Mouse (Mus musculus): ENCODE results near the gene Acsl6. TPM values are rescaled to one million over a fixed set of nuclear protein-coding genes. Genes with fewer than 3 reads are reported as not detected.

Gene Acsl6
- polyA plus RNA-seq, 1 experiment = 17.6 TPM

GRCm38 (mm10) chr11:54287821-54288453 lies 15.7 kb upstream of the Acsl6 start:
- Histone ChIP-seq H3K36me3 (ENCODE audit: control insufficient read depth, insufficient read depth) (no peaks in the 10 kb centered on the region), H3K79me2 (ENCODE audit: control insufficient read depth, insufficient read depth) (no peaks in the 10 kb centered on the region), H3ac (ENCODE audit: control insufficient read depth, insufficient read length) (no peak overlapping the region), H3K4me3 (no peak overlapping the region), H3K4me2 (ENCODE audit: low read depth) (no peak overlapping the region), H3K27me3 (ENCODE audit: control insufficient read depth, insufficient read depth, insufficient read length) (no peaks in the 10 kb centered on the region)
- TF ChIP-seq TCF3 (IDR thresholded peaks at IDR 0.05; ENCODE audit: insufficient read length, low read depth) (no peak), CEBPB (IDR thresholded peaks at IDR 0.05; ENCODE audit: insufficient read depth, poor library complexity, severe bottlenecking) (no peak), POLR2AphosphoS2 (IDR thresholded peaks at IDR 0.05; ENCODE audit: insufficient read length, low read depth) (no peak), USF1 (IDR thresholded peaks at IDR 0.05; ENCODE audit: low read depth) (no peak), MAX (IDR thresholded peaks at IDR 0.05; ENCODE audit: low read depth) (no peak), SRF (IDR thresholded peaks at IDR 0.05; ENCODE audit: control insufficient read depth, insufficient read length, low read depth) (no peak), E2F4 (IDR thresholded peaks at IDR 0.05; ENCODE audit: insufficient read depth) (no peak), TCF12 (IDR thresholded peaks at IDR 0.05; ENCODE audit: insufficient read depth, poor library complexity, severe bottlenecking) (no peak), POLR2A (IDR thresholded peaks at IDR 0.05; ENCODE audit: insufficient read length, low read depth) (no peak), MYOD1 (IDR thresholded peaks at IDR 0.05; ENCODE audit: control insufficient read depth in 1 of 3, insufficient read length in 2 of 3, low read depth in 2 of 3) (no peak), MYOG (IDR thresholded peaks at IDR 0.05; ENCODE audit: control insufficient read depth in 1 of 3, insufficient read depth in 1 of 3, insufficient read length in 2 of 3, low read depth in 2 of 3) (no peak), REST (IDR thresholded peaks at IDR 0.05; ENCODE audit: insufficient read depth, insufficient read length) (no peak)

GRCm38 (mm10) chr11:54292163-54292562 lies 11.4 kb upstream of the Acsl6 start:
- TF ChIP-seq USF1 (IDR thresholded peaks at IDR 0.05; ENCODE audit: low read depth) = no peak
- TF ChIP-seq E2F4 (IDR thresholded peaks at IDR 0.05; ENCODE audit: insufficient read depth) = no peak
- TF ChIP-seq MYOG (IDR thresholded peaks at IDR 0.05; ENCODE audit: control insufficient read depth in 1 of 3, insufficient read depth in 1 of 3, insufficient read length in 2 of 3, low read depth in 2 of 3) = no peak
- no peak for TF ChIP-seq REST (IDR thresholded peaks at IDR 0.05; ENCODE audit: insufficient read depth, insufficient read length)
- TF ChIP-seq POLR2AphosphoS2 (IDR thresholded peaks at IDR 0.05; ENCODE audit: insufficient read length, low read depth) = no peak
- no peak for TF ChIP-seq TCF3 (IDR thresholded peaks at IDR 0.05; ENCODE audit: insufficient read length, low read depth)
- H3K4me3 ChIP-seq = no peak overlapping the region
- no peaks in the 10 kb centered on the region for H3K27me3 ChIP-seq (ENCODE audit: control insufficient read depth, insufficient read depth, insufficient read length)

GRCm38 (mm10) chr11:54293980-54294807 lies 9.4 kb upstream of the Acsl6 start:
- no peak overlapping the region for H3ac ChIP-seq (ENCODE audit: control insufficient read depth, insufficient read length)
- no peak for TF ChIP-seq MYOG (IDR thresholded peaks at IDR 0.05; ENCODE audit: control insufficient read depth in 1 of 3, insufficient read depth in 1 of 3, insufficient read length in 2 of 3, low read depth in 2 of 3)
- no peak for TF ChIP-seq REST (IDR thresholded peaks at IDR 0.05; ENCODE audit: insufficient read depth, insufficient read length)
- no peak for TF ChIP-seq POLR2A (IDR thresholded peaks at IDR 0.05; ENCODE audit: insufficient read length, low read depth)
- TF ChIP-seq TCF12 (IDR thresholded peaks at IDR 0.05; ENCODE audit: insufficient read depth, poor library complexity, severe bottlenecking) = no peak
- TF ChIP-seq SRF (IDR thresholded peaks at IDR 0.05; ENCODE audit: control insufficient read depth, insufficient read length, low read depth) = no peak
- TF ChIP-seq E2F4 (IDR thresholded peaks at IDR 0.05; ENCODE audit: insufficient read depth) = no peak
- no peak for TF ChIP-seq MAX (IDR thresholded peaks at IDR 0.05; ENCODE audit: low read depth)
- TF ChIP-seq MYOD1 (IDR thresholded peaks at IDR 0.05; ENCODE audit: control insufficient read depth in 1 of 3, insufficient read length in 2 of 3, low read depth in 2 of 3) = no peak
- no peak for TF ChIP-seq USF1 (IDR thresholded peaks at IDR 0.05; ENCODE audit: low read depth)
- TF ChIP-seq CEBPB (IDR thresholded peaks at IDR 0.05; ENCODE audit: insufficient read depth, poor library complexity, severe bottlenecking) = no peak
- no peak for TF ChIP-seq POLR2AphosphoS2 (IDR thresholded peaks at IDR 0.05; ENCODE audit: insufficient read length, low read depth)
- no peak for TF ChIP-seq TCF3 (IDR thresholded peaks at IDR 0.05; ENCODE audit: insufficient read length, low read depth)
- no peaks in the 10 kb centered on the region for H3K27me3 ChIP-seq (ENCODE audit: control insufficient read depth, insufficient read depth, insufficient read length)
- H3K36me3 ChIP-seq (ENCODE audit: control insufficient read depth, insufficient read depth) = no peaks in the 10 kb centered on the region
- H3K4me2 ChIP-seq (ENCODE audit: low read depth) = no peak overlapping the region
- H3K79me2 ChIP-seq (ENCODE audit: control insufficient read depth, insufficient read depth) = no peaks in the 10 kb centered on the region
- no peak overlapping the region for H3K4me3 ChIP-seq

More at GRCm38 (mm10) chr11:54292163-54292562, 11.4 kb upstream of the Acsl6 start:
- H3K36me3 ChIP-seq (ENCODE audit: control insufficient read depth, insufficient read depth) = no peaks in the 10 kb centered on the region
- no peaks in the 10 kb centered on the region for H3K79me2 ChIP-seq (ENCODE audit: control insufficient read depth, insufficient read depth)
- no peak overlapping the region for H3K4me2 ChIP-seq (ENCODE audit: low read depth)
- H3ac ChIP-seq (ENCODE audit: control insufficient read depth, insufficient read length) = no peak overlapping the region

- Histone ChIP-seq H3K79me2 (ENCODE audit: control insufficient read depth, insufficient read depth) (no peaks in the 10 kb centered on the region), H3K4me2 (ENCODE audit: low read depth) (no peak overlapping the region), H3K27me3 (ENCODE audit: control insufficient read depth, insufficient read depth, insufficient read length) (no peaks in the 10 kb centered on the region), H3ac (ENCODE audit: control insufficient read depth, insufficient read length) (no peak overlapping the region), H3K4me3 (no peak overlapping the region), H3K36me3 (ENCODE audit: control insufficient read depth, insufficient read depth) (no peaks in the 10 kb centered on the region)
- no peak for TF ChIP-seq E2F4 (IDR thresholded peaks at IDR 0.05; ENCODE audit: insufficient read depth)
- TF ChIP-seq REST (IDR thresholded peaks at IDR 0.05; ENCODE audit: insufficient read depth, insufficient read length) = no peak
- TF ChIP-seq MAX (IDR thresholded peaks at IDR 0.05; ENCODE audit: low read depth) = no peak
- TF ChIP-seq USF1 (IDR thresholded peaks at IDR 0.05; ENCODE audit: low read depth) = no peak
- TF ChIP-seq POLR2A (IDR thresholded peaks at IDR 0.05; ENCODE audit: insufficient read length, low read depth) = no peak
- no peak for TF ChIP-seq MYOD1 (IDR thresholded peaks at IDR 0.05; ENCODE audit: control insufficient read depth in 1 of 3, insufficient read length in 2 of 3, low read depth in 2 of 3)
- TF ChIP-seq SRF (IDR thresholded peaks at IDR 0.05; ENCODE audit: control insufficient read depth, insufficient read length, low read depth) = no peak
- no peak for TF ChIP-seq CEBPB (IDR thresholded peaks at IDR 0.05; ENCODE audit: insufficient read depth, poor library complexity, severe bottlenecking)
- TF ChIP-seq MYOG (IDR thresholded peaks at IDR 0.05; ENCODE audit: control insufficient read depth in 1 of 3, insufficient read depth in 1 of 3, insufficient read length in 2 of 3, low read depth in 2 of 3) = no peak
- no peak for TF ChIP-seq TCF3 (IDR thresholded peaks at IDR 0.05; ENCODE audit: insufficient read length, low read depth)
- TF ChIP-seq TCF12 (IDR thresholded peaks at IDR 0.05; ENCODE audit: insufficient read depth, poor library complexity, severe bottlenecking) = no peak
- no peak for TF ChIP-seq POLR2AphosphoS2 (IDR thresholded peaks at IDR 0.05; ENCODE audit: insufficient read length, low read depth)
These were observed 7.6 kb upstream of the Acsl6 start for GRCm38 (mm10) chr11:54295971-54296370.
